Mouse (Mus musculus): ENCODE measurements around the gene Agtpbp1. TPM values are rescaled to one million over a fixed set of nuclear protein-coding genes. Genes with fewer than 3 reads are reported as not detected.

Agtpbp1 gene
- total RNA-seq, 1 experiment: 25.0 TPM

DNA sequence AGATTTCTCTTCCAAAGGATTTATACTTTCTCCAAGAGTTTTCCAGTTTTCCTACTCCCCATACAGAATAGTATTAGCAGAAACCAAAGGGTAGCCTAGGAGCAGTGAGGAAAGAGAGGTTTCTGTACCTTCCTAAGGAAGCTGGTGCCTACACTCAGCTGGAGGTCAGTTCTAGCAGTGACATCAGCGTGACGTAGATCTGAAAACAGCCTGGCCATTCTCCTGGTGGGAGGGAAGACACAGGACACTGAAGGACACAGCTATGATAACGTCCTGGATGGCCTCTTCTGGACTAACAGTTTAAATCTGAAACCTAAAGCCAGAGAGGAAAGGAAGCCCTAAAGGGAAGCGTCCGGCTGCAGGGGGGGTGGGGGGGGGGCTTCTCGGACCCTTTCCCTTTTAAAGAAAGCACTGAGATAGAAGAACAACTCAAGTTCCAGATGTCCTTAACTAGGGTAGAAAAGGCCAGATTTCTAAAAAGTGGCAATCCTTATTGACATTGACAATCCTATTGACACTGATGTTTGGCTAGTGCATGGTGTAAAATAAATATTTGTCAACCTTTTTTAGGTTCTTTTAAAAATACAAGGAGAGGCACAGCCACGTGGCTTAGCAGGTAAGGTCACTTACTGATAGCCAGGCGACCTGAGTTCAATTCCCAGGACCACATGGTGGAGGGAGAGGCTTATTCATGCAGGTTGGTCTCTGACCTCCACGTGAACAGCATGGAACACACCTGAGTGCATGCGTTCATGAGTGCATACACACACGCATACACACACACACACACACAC, 63.6 kb downstream of the Agtpbp1 start:
- Histone ChIP-seq H3K9me3 (ENCODE audit: control insufficient read depth, insufficient read depth, low read depth, low read length) (no peaks in the 10 kb centered on the region), H3K4me1 (ENCODE audit: control insufficient read depth in 2 of 2, insufficient read depth in 2 of 2, low read length in 2 of 2, poor library complexity in 1 of 2) (no peaks in the 10 kb centered on the region), H3K27ac (ENCODE audit: insufficient read depth, low read depth, low read length, poor library complexity, severe bottlenecking) (no peak overlapping the region), H3K36me3 (ENCODE audit: control insufficient read depth, insufficient read depth, low read length, poor library complexity, severe bottlenecking) (no peaks in the 10 kb centered on the region), H3K9ac (ENCODE audit: insufficient read depth, low read depth, low read length, poor library complexity, severe bottlenecking) (no peak overlapping the region), H3K4me3 (ENCODE audit: insufficient read depth in 1 of 2, low read depth in 1 of 2, low read length in 2 of 2, poor library complexity in 1 of 2, severe bottlenecking in 1 of 2) (no peak overlapping the region)
- in situ Hi-C loops (cut with MboI; ENCODE audit: low sequenced_read_pairs in 2 of 2, unreplicated experiment in 2 of 2): no loop called here
- no peak for DNase-seq (ENCODE audit: low read depth, low spot score)
- TF ChIP-seq ZNF384 (IDR thresholded peaks at IDR 0.05; ENCODE audit: low read depth, low read length) (no peak), MAFK (IDR thresholded peaks at IDR 0.05; ENCODE audit: insufficient read depth, low read depth, low read length) (no peak), CHD2 (IDR thresholded peaks at IDR 0.05; ENCODE audit: low read depth, low read length) (no peak), ZC3H11A (IDR thresholded peaks at IDR 0.05; ENCODE audit: borderline replicate concordance, low read depth, low read length) (no peak), HCFC1 (IDR thresholded peaks at IDR 0.05; ENCODE audit: borderline replicate concordance, insufficient read depth, low read length) (no peak)

DNA sequence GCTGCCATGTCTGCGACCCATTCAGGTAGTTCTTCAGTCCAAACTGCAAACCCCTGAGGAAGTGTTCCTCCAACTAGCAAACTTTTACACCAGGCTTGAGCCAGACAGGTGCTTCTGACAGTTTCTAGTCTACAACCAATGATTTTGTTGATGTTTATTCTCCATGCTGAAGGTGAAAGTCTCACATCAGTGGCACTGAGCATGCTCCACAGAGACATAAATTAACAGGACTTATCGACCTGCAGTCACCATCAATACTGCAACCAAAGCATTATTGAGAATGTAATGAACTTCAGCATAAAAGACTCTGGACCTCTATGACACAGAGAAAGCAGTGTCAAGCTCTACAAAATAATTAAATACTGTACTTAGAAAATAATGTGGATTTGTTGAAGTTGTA, 64.2 kb downstream of the Agtpbp1 start:
- Histone ChIP-seq H3K4me3 (ENCODE audit: insufficient read depth in 1 of 2, low read depth in 1 of 2, low read length in 2 of 2, poor library complexity in 1 of 2, severe bottlenecking in 1 of 2) (no peak overlapping the region), H3K36me3 (ENCODE audit: control insufficient read depth, insufficient read depth, low read length, poor library complexity, severe bottlenecking) (no peaks in the 10 kb centered on the region), H3K27ac (ENCODE audit: insufficient read depth, low read depth, low read length, poor library complexity, severe bottlenecking) (no peak overlapping the region), H3K9me3 (ENCODE audit: control insufficient read depth, insufficient read depth, low read depth, low read length) (no peaks in the 10 kb centered on the region), H3K4me1 (ENCODE audit: control insufficient read depth in 2 of 2, insufficient read depth in 2 of 2, low read length in 2 of 2, poor library complexity in 1 of 2) (no peaks in the 10 kb centered on the region), H3K9ac (ENCODE audit: insufficient read depth, low read depth, low read length, poor library complexity, severe bottlenecking) (no peak overlapping the region)
- DNase-seq (ENCODE audit: low read depth, low spot score): no peak
- in situ Hi-C loops (cut with MboI; ENCODE audit: low sequenced_read_pairs in 2 of 2, unreplicated experiment in 2 of 2): no loop called here
- no peak for TF ChIP-seq CHD2 (IDR thresholded peaks at IDR 0.05; ENCODE audit: low read depth, low read length)
- no peak for TF ChIP-seq HCFC1 (IDR thresholded peaks at IDR 0.05; ENCODE audit: borderline replicate concordance, insufficient read depth, low read length)
- no peak for TF ChIP-seq ZNF384 (IDR thresholded peaks at IDR 0.05; ENCODE audit: low read depth, low read length)
- no peak for TF ChIP-seq ZC3H11A (IDR thresholded peaks at IDR 0.05; ENCODE audit: borderline replicate concordance, low read depth, low read length)
- TF ChIP-seq MAFK (IDR thresholded peaks at IDR 0.05; ENCODE audit: insufficient read depth, low read depth, low read length): no peak

DNA sequence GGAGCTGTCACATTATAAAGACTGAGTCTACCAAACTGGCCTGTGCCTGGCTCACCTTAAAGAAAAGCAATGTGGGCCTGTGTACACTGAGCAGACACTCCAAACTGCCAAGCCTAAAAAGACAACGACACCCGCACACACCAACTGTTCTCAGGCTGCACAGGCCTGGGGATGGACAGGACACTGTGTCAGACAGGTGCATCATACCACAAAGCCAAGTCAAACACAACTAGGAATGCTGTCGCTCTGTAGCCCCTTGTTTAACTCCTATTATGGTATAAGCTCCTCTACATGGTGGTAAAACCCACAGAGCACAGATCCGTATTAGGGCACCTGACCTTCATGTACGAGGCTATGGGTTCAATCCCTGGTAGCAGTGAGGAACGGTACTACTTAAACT, 65.5 kb downstream of the Agtpbp1 start:
- no peak for DNase-seq (ENCODE audit: low read depth, low spot score)
- in situ Hi-C loops (cut with MboI; ENCODE audit: low sequenced_read_pairs in 2 of 2, unreplicated experiment in 2 of 2): no loop called here
- Histone ChIP-seq H3K9ac (ENCODE audit: insufficient read depth, low read depth, low read length, poor library complexity, severe bottlenecking) (no peak overlapping the region), H3K4me1 (ENCODE audit: control insufficient read depth in 2 of 2, insufficient read depth in 2 of 2, low read length in 2 of 2, poor library complexity in 1 of 2) (no peaks in the 10 kb centered on the region), H3K9me3 (ENCODE audit: control insufficient read depth, insufficient read depth, low read depth, low read length) (no peaks in the 10 kb centered on the region), H3K36me3 (ENCODE audit: control insufficient read depth, insufficient read depth, low read length, poor library complexity, severe bottlenecking) (no peaks in the 10 kb centered on the region), H3K4me3 (ENCODE audit: insufficient read depth in 1 of 2, low read depth in 1 of 2, low read length in 2 of 2, poor library complexity in 1 of 2, severe bottlenecking in 1 of 2) (no peak overlapping the region), H3K27ac (ENCODE audit: insufficient read depth, low read depth, low read length, poor library complexity, severe bottlenecking) (no peak overlapping the region)
- no peak for TF ChIP-seq ZNF384 (IDR thresholded peaks at IDR 0.05; ENCODE audit: low read depth, low read length)
- TF ChIP-seq ZC3H11A (IDR thresholded peaks at IDR 0.05; ENCODE audit: borderline replicate concordance, low read depth, low read length): no peak

DNA sequence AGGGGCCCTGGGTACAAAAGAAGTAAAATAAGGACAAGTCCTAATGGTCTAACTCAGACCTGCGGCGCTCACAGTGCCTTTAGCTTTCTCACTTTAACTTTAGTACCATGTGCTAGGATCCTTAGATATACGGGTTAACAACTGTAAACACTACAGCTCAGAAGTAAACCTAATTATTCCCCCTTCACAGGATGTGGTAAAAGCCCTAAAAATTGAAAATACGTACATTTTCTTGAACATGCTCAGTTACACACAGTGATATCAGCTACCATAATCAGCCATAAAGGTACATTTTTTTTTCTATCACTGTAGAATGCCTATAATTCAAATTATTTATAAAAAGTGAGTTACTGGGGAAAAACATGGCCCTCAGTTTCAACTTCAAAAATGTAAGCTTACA, 67.0 kb downstream of the Agtpbp1 start:
- no peak overlapping the region for H3K9ac ChIP-seq (ENCODE audit: insufficient read depth, low read depth, low read length, poor library complexity, severe bottlenecking)
- no peak overlapping the region for H3K4me3 ChIP-seq (ENCODE audit: insufficient read depth in 1 of 2, low read depth in 1 of 2, low read length in 2 of 2, poor library complexity in 1 of 2, severe bottlenecking in 1 of 2)
- TF ChIP-seq HCFC1 (IDR thresholded peaks at IDR 0.05; ENCODE audit: borderline replicate concordance, insufficient read depth, low read length) (no peak), MAFK (IDR thresholded peaks at IDR 0.05; ENCODE audit: insufficient read depth, low read depth, low read length) (no peak), CHD2 (IDR thresholded peaks at IDR 0.05; ENCODE audit: low read depth, low read length) (no peak), ZNF384 (IDR thresholded peaks at IDR 0.05; ENCODE audit: low read depth, low read length) (no peak), ZC3H11A (IDR thresholded peaks at IDR 0.05; ENCODE audit: borderline replicate concordance, low read depth, low read length) (no peak)
- peaks cover 3% of the 10 kb centered on the region; the same call in 1 of the 2 replicates for H3K36me3 ChIP-seq (ENCODE audit: control insufficient read depth, insufficient read depth, low read length, poor library complexity, severe bottlenecking)
- no peaks in the 10 kb centered on the region for H3K4me1 ChIP-seq (ENCODE audit: control insufficient read depth in 2 of 2, insufficient read depth in 2 of 2, low read length in 2 of 2, poor library complexity in 1 of 2)
- in situ Hi-C loops (cut with MboI; ENCODE audit: low sequenced_read_pairs in 2 of 2, unreplicated experiment in 2 of 2): no loop called here
- no peak overlapping the region for H3K27ac ChIP-seq (ENCODE audit: insufficient read depth, low read depth, low read length, poor library complexity, severe bottlenecking)
- H3K9me3 ChIP-seq (ENCODE audit: control insufficient read depth, insufficient read depth, low read depth, low read length): no peaks in the 10 kb centered on the region
- DNase-seq (ENCODE audit: low read depth, low spot score): no peak
